Mouse (Mus musculus): ENCODE data around the gene Thbd.

The Thbd gene

DNA sequence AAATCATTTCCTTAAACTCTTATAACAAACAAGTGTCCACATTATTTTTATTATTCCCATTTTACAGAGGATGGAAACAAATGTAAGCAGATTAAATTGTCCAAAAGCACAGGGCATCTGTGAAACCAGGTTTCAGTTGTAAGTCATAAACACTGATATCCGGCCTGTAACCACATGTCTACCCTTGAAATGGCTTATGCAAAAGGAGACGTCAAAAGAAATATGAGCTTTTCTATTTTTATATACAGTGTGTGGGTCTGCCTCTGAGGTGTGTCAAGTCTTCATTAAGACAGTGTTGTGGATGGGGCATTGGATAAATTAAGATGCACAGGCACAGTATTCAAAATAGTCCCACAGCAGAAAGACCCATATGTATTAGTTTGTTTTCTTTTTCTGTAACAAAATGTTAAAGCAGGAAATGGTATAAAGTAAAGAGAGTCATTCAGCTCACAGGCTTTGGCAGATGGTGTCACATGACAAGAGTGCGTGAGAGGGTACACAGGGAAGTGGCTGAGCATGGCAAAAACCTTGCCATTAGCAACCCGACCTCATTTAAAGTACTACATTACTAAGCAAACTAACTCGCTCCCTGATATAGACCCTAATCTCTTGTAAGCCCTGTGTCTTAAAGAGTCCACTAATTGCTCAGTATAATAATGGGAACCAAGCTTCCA lies 17.9 kb upstream of the Thbd start:
- no peak for DNase-seq (ENCODE audit: low spot score in 2 of 2)

DNA sequence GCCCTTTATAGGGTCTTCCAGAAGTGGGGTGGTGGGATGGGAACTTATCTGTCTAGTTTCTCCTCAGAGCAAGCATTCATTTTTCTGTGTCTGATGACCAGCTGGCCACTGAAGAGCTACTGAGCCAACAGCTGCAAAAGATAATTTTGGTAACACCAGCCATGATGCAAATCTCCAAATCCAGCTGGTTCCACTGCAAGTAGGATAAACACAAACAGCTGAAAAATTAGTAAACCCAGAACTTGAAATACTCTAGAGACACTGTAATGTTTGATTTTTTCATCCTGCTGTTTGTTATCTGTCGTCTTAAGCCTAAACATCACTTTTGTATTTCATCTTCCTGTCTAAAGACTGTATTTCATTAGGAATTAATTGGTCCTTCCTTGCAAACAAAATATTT lies 13.7 kb upstream of the Thbd start:
- no peak for DNase-seq (ENCODE audit: low spot score in 2 of 2)

DNA sequence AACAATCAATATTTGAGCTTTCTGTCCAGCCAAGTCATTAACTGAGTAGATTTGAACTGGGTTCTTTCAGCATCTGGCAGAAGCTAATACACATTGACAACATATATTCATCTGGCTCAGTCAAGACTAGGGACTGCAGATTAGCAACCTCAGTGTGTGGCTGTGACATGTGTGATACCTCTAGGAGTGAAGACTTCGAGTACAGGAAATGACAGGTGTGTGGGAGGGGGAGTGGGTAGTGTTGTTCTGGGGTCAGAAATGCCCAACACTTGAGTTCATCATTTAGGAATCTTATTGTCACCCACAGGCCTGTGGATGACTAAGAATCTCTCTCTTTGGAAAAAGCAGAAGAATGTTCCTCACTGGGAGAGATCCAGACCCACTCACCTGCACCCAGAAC lies 13.1 kb upstream of the Thbd start:
- DNase-seq (ENCODE audit: low spot score in 2 of 2) = no peak

DNA sequence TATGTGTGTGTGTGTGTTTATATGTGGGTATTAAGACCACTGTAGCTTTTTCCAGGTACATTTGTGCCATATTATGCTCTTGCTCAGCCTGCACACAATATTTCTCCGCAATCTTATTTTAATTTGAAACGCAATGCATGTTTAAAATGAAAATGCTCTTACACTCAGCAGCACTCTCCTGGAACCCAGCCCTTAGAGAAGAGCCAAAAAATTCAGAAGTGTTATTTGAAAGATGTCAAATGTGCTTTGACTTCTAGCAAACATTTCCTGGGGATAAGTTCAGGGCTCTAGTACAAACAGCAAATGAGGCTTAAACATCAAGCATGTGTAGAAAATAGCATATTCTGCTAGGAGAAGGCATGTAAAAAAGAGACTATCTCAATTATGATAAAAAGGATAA lies 11.8 kb upstream of the Thbd start:
- no peak for DNase-seq (ENCODE audit: low spot score in 2 of 2)

DNA sequence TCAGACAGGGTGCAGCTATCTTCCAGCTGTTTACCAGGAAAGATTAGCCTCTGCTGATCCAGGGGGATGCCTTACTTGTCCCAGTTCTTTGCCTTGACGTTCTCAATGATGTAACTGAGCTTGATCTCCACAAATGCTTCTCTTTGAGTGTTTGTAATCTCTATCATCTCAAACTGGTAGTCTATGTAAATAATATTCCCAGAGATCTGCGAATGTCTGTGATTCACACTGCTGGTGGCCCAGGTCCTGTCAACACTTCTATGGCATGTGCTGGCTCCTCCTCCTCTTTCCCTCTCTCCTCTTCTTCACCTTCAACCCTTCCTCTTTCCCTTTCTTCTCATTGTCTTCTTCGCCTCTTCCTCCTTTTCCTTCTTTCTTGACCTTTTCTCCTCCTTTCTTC lies 11.2 kb upstream of the Thbd start:
- DNase-seq (ENCODE audit: low spot score in 2 of 2) = no peak

DNA sequence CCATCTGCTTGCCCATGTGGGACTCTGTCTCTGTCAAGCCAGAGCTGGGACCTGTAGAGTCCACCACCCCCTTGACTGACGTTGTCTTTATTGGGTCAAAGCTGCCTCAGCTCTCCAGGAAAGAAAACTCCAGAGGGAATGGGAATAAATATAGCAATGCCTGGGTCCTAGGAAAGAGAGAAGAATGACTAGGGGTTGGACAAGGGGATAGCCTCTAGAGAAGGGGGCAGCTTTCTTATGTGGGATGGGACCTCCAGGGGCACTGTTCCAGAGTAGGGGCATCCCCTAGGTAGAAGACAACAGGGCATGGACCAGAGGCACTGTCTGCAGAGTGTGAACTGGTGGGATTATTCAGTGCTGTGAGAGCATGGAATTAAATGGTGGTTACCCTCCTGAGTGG lies 1.8 kb upstream of the Thbd start:
- no peak for DNase-seq (ENCODE audit: low spot score in 2 of 2)

DNA sequence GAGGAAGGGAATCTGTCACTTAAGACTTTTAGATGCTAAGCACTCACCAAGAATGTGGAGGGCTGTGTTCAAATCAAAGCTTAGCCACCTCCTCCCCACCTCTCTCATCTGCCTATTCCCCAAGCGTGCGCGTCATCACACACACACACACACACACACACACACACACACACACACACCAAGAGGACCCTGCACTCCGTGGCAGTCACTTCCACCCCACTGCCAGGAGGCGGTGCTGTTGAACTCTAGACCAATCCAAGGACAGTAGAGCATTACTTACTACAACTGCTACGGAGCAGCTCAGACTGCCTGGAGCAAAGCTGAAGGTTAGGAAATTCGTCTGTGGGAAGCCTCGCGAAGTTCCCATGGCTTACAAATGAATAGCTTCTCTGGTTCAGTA lies 1.2 kb upstream of the Thbd start:
- peak; percentile 73 to 74 for DNase-seq (ENCODE audit: low spot score in 2 of 2)

DNA sequence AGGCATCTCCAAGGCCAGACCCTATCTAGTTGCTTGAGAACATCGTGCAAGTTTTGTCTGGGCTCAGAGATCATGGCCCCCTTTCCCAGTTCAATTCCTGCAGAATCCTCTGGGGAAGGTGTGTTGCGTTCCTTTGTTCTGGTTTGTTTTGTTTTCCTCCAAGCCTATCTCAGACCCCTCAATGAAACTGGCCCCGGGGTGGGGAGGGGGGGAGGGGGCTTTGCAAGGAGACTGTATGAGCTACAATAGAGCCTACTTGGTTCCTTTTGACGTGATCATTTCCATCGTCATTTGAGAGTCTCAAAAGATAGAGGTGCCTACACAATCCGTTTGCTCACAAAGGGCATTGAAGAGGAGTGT lies 753 bp upstream of the Thbd start:
- DNase-seq (ENCODE audit: low spot score in 2 of 2) = no peak

DNA sequence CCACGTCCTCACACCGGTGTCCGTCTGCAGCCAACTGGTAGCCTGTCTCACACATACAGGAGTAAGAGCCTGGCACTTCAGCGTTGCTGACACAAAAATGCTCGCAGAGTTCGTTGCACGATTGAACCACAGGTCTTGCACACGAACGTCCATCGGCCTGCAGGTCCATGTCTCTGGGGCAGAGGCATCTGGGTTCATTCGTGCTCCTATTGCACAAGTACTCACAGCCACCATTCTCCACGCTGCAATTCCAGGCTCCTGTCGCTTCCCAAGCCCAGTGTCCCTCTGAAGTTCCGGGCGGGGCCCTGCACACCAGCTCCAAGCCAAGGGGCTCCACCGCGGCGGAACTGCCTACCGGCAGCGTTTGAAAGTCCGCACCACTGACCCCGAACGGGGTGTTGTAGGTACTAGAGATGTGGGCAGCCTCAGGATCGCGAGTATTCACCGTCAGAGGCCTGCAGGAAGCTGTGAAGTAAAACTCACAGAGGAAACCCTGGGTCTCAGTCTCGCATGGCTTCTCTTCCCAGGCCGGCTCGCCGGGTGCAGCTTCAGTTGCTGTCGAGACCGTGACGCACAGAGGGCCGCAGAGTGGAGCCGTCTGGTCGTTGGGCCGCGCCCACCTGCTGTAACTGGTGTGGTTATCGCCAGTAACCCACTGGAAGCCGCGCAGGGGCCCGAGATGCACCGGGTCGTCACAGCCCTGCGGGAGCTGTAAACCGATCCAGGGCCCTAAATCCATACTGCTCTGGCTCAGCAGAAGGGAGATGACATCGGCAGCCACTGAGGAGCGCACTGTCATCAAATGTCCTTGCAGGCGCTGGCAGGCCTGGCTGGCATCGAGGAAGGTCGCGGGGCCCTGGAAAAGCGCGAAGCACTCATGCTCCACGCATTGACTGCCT lies 768 bp downstream of the Thbd start:
- no peak for DNase-seq (ENCODE audit: low spot score in 2 of 2)

DNA sequence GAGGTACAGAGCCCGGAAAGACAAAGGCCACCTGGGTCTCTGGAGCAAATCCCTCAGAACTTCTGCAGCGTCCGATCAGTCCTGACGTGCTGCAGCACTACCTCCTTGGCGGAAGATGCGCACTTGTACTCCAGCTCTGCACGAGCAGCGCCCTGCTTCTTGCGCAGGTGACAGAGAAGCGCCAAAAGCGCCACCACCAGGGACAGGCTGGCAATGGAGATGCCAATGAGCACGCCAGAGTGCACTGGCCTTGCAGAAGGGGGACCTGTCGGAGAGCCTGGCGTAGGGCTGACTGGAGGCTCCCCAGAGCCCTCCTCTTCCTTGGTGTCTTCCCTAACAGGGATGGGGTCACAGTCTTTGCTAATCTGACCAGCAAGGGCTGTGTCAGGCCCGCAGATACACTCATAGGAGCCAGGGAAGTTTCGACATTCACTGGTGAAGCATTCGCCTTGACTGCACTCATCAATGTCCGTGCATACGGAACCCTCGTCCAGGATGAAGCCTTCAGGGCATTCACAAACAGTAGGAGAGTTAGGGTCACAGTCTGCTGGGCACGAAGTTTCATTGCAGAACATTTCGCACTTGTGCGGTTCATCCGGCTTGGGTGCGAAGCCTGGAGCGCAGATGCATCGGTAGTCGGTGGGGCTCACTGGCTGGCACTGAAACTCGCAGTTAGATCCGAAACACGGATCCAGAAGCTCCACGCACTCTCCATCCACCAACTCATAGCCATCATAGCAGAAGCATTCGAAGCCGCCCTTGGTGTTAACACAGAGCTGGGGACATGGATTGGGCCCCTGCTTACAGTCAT lies 1.6 kb downstream of the Thbd start:
- DNase-seq (ENCODE audit: low spot score in 2 of 2) = peak in 1 of 2 experiments; percentile 41

DNA sequence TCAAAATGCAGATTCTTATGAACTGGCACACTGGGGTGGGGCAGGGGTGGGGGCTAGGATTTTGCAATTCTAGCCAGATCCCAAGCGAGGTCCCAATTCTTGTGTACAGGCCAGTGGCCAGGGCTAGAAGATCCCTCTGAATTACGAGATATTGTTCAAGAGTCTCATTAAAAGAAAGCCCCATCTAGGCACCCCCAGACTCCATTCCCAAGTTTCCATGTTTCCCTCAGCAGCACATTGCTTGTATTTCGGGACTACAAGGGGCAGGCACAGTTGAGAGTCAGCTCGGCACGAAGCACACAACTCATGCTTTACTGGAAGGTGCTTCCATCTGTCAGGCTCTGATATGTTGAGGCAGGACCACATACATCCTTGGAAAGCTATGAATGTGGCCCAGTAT lies 3.1 kb downstream of the Thbd start:
- no peak for DNase-seq (ENCODE audit: low spot score in 2 of 2)

DNA sequence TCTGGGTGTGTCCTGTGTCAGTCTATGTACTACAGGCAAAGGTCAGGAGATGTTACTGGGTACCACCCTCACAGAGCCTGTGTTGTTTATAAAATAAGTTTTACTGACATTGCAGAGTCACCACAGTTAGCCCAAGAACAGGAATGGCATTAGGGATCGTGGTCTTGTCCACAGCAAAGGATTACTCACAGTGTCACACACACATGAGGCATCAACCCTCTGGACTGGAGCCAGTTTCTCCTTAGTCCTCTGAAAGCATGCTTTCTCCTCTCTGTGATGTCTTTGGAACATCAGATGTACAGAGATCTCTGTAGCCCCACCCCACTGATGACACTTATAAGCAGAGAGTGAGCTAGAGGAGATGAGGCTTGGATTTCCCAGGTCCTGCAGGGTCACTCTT lies 5.8 kb downstream of the Thbd start:
- no peak for DNase-seq (ENCODE audit: low spot score in 2 of 2)

DNA sequence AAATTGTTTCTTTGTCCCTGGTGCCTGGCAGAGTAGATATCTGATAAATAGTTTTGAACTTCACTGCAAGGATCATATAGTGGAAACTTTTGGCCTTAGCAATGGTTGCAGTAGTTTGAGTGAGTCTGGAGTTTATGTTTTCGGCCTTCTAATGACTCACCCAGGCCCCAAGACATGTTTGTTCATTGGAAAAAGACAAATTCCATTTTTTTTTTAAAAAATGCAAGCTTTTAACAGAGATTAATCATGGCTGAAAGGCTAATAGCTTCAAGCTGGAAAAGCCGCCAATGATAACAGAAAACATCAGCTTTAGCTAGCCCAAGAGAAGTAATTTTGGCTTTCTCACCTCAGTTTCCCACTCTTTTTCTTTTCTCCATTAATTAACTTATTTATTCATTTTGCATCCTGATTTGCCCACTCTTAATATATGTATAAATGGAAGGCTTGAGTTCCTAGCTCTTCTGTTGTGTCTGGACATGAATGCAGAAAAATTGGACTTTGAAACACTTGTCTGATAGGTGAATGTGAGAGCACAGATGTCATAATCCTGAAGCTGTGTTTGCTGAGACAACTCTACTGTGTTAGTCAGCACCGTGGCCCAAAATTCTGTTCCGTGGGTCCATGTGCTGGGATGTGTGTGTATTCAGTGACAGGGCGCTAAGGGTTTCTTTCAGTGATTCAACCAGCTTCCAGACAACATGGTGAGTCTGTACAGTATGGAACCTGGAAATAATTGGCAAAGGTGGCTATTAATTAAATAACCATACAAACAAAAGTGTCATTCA lies 8.9 kb downstream of the Thbd start:
- no peak for DNase-seq (ENCODE audit: low spot score in 2 of 2)

DNA sequence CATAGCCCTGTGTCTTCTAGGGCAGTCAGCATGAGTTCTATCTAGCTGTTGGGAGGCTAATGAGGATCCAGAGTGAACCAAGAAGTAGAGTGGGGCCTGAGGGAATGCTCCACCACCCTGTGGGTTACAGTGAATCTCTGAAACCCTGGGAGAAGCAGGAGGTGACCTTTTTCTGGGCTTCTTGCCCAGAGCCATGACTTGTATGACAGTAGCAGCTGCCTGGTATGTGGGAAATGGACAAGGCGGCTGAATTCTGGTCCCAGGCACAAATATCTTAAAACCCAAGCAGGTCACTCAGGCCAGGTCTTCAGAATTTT lies 10.2 kb downstream of the Thbd start:
- no peak for DNase-seq (ENCODE audit: low spot score in 2 of 2)

DNA sequence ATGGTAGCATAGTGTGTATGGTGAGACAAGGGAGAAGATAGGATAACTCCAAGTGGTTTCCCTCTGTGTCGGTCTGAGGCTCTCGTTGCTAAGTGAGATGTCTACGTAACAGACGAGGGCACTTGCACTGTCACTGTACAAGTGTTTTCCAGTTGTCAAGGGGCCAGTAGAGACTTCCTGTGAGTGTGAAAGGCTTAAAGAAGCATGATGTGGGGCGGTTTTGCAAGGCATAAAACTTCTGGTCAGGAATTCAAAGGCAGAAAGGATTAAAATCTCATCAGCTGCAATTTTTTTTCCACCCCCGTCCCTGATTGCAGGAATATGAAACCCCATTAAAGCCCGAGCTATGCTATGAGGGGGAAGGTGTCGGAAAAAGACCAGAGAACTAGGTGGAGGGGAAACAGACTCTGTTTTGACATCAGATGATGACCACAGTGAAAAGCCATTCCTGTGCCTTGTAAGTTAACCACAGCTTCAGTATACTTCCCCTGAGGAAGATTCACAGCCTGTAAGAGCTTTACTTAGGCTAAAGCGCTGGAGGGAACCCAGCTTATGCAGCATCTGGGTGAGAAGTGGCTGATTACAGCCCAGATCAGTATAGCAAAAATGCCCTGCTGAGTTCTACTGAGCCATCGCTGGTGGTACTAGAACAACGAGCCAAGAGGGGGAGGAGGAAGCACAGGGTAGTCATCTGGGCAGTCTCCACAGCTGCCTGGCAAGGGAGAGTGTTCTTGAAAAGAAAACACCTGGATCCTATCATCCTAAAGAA lies 10.8 kb downstream of the Thbd start:
- DNase-seq (ENCODE audit: low spot score in 2 of 2) = no peak

DNA sequence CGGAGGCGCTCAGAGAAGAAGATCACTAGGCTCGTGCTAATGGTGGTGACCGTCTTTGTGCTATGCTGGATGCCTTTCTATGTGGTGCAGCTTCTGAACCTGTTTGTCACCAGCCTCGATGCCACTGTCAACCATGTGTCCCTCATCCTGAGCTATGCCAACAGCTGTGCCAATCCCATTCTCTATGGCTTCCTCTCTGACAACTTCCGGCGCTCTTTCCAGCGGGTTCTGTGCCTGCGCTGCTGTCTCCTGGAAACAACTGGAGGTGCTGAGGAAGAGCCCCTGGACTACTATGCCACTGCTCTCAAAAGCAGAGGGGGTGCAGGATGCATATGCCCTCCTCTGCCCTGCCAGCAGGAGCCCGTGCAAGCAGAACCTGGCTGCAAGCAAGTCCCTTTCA lies 11.8 kb downstream of the Thbd start:
- DNase-seq (ENCODE audit: low spot score in 2 of 2) = no peak

DNA sequence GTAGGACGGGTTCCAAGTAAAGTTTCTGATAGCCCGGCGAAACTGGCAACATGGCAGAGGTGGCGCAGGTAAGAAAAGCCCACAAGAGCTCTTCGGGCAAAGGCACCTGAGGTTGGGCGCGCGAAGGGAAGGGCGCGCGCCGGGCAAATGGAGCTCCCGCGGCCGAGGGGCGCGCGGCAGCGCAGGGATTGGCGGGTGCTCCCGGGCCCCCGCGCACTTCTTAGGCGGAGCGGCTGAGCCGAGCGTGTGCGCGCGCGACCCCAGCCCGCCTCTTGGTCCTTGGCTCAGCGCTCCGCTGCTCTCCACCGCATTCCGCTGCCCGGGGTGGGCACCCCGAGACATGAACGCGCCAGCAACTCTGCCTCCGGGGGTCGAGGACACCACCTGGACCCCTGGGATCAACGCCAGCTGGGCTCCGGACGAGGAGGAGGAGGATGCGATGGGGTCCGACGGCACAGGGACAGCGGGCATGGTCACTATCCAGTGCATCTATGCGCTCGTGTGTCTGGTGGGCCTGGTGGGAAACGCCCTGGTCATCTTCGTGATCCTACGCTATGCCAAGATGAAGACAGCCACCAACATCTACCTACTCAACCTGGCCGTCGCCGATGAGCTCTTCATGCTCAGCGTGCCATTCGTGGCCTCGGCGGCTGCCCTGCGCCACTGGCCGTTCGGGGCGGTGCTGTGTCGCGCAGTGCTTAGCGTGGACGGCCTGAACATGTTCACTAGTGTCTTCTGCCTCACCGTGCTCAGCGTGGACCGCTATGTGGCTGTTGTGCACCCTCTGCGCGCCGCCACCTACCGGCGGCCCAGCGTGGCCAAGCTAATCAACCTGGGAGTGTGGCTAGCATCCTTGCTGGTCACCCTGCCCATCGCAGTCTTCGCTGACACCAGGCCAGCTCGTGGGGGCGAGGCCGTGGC lies 12.6 kb downstream of the Thbd start, which contains the start of gene Sstr4:
Gene Sstr4 (plus strand): TSS at position 214 of the 921 bp plus-strand sequence.
- DNase-seq (ENCODE audit: low spot score in 2 of 2) = peak; percentile 53 to 60

DNA sequence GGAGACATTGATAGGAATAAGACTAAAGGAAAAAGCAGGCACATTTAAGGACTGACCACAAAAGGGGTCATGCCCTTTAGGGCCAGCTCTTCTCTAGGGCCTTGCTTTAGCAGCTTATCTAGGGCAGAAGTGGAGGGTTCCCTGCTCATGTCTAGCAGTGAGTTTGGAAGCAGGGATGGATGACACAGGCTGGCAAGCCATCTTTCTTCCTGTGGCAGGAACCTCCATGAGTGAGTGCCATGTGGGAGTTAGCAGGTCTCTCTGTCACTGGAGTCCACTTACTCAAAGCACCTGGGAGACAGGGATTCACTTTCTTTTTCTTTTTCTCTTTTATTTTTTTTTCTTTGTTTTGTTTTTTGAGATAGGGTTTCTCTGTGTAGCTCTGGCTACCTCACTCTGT lies 14.1 kb downstream of the Thbd start:
- DNase-seq (ENCODE audit: low spot score in 2 of 2) = no peak

DNA sequence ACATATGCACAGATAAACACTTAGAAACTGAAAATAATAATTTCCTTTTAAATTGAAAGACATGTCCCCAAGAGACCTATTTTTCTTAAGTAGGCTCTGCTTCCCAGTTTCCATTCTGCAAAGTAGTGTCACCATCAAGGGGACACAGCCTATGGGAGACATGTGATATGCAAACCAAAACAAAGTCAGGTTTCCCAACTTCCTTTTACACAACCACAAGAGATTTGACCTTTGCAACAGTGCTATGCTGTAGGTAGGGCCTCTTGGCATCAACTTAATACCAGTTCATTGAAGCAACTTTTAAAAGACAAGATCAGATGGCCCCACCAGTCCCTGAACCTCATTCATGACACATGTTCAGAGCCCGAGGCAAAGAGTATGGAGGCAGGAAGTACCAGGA lies 14.8 kb downstream of the Thbd start:
- no peak for DNase-seq (ENCODE audit: low spot score in 2 of 2)

Data from frontal cortex, postnatal 10 days (tissue).